Mouse (Mus musculus) liver, embryonic 14.5 days (tissue): ENCODE measurements around the gene Ubxn6.

Experiments
- CTCF ChIP-seq: IDR thresholded peaks from 2 replicates; pipeline ENCODE4 v1.5.1; 2016; ENCODE audit warnings: antibody characterized with exemption, low read depth, control low read depth
- EP300 ChIP-seq: IDR thresholded peaks from 2 replicates; pipeline ENCODE4 v1.6.1; 2016; ENCODE audit warnings: antibody characterized with exemption, low read depth

GRCm38 (mm10) chr17:56024931-56025330, 49.9 kb downstream of the Ubxn6 start:
- TF ChIP-seq CTCF (no peak), EP300 (no peak)
